Mouse (Mus musculus): Measurements from ENCODE around the gene Thap2.

The Thap2 gene

DNA sequence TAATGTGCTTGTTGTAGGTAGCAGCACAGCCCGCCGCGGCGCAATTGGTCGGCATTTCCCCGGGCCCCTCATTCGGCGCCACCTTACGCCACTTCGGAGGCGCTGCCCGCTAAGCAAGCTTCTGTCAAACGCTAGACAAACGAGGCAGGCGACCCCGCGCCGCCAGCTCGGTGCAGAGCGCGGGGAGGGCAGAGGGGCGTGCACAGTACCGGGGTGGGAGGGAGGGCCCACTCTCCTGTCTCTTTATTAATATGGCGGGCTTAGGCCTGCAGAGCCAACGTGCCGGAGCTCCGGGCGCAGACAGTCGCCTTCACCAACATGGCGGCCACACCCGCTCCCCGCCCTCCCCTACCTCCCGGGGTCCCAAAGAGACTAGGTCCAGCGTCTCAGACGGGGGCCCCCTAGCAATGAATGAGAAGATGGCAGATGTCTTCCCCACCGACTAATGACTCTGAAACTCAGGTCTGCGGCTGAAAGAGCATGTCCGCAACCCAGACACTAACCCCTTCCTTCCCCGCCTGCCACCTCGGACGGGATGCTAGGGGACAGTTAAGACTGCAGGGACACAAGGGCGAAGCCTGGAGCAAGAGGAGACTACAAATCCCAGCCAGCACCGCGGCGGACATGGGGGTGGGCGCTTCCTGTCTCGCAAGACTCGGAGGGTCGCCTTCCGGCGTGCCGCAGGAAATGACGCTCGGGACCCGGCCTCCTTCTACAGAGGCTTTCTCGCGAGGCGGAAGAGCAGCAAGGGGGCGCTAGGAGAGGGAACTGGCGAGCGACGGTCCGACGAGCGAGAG, at the start of gene Thap2, which contains the start of gene Zfc3h1:
Gene Thap2 (minus strand): TSS at position 223 of the 797 bp plus-strand sequence.
Gene Zfc3h1 (plus strand): TSS at position 739 of the 797 bp plus-strand sequence.
- peak; percentile 99 for DNase-seq (ENCODE audit: low spot score)

DNA sequence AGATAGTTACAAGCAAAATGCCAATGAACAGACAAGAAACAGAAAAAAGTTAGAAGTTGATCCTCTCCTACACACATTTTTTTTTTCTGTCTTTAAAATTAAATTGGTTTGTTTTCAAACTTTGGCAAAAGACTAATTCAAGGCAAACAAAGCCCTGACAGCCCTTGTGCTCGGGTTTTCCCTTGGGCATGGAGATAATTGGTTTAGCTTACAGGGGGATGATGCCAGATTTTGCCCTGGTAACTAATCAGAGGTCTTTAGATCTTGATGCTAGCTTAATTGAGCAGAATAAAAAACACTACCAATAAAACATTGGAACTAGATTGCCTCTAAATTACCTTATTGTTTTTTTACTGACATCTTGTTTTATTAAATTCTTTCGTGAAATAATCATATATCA, 41.1 kb upstream of the Thap2 start:
- no peak for DNase-seq (ENCODE audit: low spot score)

DNA sequence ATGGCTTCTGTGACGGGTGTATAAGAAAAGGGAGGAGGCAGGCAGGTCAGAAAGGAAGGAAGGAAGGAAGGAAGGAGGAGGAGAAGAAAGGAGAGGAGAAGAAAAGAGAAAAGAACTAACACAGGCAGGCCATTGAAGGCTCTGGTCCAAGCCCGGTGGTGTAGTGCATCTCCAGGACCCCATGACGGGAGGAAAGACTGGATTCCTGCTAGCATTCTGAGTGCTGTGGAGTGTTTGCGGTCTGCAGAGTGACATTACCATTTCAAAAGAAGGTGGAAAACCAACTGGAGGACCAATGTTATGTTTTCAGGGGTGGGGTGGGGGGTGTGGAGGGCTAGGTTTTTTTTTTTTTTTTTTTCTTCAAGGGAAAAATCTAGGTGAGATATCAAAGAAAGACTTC, 37.7 kb upstream of the Thap2 start:
- no peak for DNase-seq (ENCODE audit: low spot score)

DNA sequence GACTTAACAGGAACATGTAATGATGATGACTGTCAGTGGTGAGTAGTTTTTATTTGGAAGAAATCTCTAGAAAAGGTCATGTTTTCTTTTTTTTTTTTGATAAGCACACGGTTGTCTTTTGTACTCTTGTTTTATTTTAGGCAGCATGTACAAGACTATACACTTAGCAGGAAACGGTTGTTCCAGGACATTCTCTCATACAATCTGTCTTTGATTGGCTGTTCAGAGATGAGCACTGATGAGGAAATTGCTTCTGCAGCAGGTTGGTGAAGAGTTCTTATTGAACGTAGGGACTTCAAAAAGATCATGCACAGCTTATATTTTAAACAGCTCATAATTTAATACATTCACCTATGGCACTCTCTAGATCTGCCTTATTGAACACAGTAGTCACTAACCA, 29.8 kb upstream of the Thap2 start:
- no peak for DNase-seq (ENCODE audit: low spot score)

DNA sequence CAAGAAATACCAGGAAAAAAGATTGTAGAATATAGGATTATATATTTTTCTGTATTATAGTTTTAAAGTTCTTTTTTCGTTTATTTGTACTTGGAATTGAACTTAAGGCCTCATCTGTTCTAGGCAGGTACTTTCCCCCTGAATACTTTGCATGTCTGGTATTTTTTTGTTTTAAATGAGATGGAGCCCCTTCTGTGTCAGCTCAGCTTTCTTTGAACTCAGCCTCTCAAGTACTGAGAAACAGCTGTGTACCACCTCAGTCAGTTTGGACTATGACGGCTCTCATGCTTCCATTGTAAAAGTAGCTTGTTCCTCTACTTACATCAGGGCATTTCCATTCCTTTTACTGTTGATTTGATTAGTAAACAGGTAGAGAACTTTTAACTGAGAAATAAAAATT, 29.3 kb upstream of the Thap2 start:
- DNase-seq (ENCODE audit: low spot score): no peak

DNA sequence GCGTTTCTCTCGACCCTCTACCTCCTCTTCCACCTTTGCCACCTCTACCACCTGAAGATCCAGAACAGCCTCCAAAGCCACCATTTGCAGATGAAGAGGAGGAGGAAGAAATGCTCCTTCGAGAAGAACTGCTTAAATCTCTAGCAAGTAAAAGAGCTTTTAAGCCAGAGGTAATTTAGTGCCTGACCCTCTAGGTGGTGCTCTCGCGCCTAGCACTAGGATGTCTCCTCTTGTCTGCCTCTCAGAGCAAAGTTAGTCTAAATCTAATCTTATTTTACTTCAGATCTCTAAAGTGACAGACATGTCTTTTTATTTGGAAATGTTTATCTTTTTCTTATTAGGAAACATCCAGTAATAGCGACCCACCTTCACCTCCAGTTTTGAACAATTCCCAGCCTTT, 22.1 kb upstream of the Thap2 start:
- peak; percentile 15 for DNase-seq (ENCODE audit: low spot score)

DNA sequence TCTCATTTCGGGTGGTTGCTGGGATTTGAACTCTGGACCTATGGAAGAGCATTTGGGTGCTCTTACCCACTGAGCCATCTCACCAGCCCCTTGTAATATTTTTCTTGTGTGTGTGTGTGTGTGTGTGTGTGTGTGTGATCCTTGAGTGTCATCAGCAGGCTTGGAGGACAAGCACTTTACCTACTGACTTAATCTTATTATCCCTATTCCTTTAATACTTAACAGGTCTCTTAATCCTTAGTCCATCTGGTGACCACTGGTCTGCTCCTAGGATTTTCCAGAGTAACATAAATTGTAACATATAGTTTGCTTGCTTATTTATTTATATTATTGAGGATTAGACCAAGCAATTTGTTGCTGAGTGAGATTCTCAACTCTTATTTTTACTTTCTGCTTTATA, 7.7 kb upstream of the Thap2 start:
- DNase-seq (ENCODE audit: low spot score): no peak

DNA sequence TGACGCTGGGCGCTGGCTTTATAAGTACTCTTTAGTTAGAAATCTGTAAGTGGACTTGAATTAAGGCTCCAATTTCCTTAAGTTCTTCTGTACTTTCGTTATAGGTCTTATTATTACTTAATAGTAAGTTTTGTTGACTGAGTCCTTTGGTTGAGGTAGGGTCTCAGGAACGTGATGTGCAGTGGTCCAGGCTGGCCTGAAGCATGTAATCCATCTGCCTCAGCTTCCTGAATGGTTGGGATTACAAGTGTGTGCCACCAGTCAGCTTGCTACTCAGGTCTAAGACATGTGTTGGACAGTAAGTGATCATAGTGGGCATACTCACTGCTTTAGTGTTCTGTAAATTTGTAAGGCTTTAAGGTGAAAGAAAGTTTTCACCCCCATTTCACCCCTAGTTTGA, 6.8 kb upstream of the Thap2 start:
- no peak for DNase-seq (ENCODE audit: low spot score)

DNA sequence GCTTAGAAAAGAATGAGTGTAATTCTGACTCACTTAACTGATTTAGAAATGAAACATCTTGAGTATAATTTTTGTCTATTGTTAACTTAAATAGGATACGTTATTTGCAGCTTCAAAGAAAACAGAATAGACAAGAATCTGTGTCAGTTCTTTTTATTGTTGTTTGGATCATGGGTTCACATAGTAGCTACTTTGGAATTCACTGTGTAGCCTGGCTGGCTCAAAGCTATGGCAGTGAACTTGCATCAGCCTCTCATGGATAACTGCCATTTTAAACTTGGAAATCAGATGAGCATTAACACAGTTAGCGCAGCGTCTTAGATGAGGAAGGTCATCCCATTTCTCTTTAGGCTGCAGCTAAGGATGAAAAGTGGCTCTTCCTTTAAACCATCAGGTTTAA, 3.6 kb upstream of the Thap2 start:
- no peak for DNase-seq (ENCODE audit: low spot score)

DNA sequence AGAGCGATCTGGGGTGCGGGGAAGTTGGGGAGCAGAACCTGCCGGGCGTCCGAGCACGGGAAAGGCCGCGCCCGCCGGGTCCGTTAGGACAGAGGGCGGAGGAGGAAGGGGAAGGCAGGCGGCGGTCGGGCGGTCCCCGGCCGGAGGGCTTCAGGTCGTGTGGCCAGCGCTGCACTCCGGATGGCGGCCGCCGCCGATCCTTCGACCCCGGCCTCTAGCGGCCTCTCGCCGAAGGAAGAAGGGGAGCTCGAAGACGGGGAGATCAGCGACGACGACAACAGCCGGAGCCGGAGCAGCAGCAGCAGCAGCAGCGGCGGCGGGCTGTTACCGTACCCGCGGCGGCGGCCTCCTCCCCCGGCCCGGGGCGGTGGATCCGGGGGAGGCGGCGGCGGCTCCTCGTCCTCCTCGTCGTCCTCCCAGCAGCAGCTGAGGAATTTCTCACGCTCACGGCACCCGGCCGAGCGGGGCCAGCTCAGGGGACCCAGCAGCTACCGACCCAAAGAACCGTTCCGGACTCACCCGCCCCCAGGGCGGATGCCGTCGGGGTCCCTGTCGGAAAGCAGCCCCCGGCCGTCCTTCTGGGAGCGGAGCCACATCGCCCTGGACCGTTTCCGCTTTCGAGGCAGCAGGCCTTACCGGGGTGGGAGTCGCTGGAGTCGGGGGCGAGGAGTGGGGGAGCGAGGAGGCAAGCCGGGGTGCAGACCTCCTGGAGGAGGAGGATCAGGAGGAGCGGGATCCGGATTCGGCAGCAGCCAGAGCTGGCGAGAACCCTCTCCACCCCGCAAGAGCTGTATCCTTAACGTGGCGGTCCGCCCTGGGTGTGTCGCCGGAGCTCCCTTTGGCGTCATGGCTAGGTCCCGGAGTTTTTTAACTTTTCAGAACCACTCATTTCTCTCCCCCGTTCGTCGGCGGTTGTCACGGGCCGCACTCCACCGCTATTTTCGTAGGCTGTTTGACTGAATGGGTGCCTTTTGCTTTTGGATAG, 1.1 kb upstream of the Thap2 start:
- DNase-seq (ENCODE audit: low spot score): peak; percentile 52

DNA sequence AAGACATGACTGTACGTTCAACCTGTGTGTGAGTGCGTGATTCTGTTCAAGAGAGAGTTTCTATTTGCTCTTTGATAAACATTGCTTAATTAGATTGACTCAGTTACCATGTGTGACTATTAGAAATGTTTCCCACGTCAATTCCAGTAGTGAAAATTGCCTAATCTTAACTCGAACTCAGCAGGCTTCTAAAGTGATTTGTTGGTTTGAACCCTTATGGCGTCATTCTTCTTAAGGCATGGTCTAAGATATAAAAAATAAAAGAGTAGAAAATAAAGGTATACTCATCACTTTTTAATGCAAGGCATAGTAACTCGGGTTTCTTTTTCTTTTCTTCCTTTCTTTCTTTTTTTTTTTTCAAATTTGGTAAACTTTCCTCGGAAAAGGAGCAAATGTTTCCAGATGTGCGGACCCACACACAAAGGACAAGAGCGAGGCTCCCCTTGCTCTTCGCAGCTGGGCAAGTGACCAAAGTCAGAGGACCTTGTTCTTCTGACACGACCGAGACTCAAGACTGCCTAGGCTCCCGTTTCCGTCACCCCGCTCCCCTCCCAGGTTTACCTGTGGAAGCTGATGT, 511 bp downstream of the Thap2 start:
- DNase-seq (ENCODE audit: low spot score): peak; percentile 11

DNA sequence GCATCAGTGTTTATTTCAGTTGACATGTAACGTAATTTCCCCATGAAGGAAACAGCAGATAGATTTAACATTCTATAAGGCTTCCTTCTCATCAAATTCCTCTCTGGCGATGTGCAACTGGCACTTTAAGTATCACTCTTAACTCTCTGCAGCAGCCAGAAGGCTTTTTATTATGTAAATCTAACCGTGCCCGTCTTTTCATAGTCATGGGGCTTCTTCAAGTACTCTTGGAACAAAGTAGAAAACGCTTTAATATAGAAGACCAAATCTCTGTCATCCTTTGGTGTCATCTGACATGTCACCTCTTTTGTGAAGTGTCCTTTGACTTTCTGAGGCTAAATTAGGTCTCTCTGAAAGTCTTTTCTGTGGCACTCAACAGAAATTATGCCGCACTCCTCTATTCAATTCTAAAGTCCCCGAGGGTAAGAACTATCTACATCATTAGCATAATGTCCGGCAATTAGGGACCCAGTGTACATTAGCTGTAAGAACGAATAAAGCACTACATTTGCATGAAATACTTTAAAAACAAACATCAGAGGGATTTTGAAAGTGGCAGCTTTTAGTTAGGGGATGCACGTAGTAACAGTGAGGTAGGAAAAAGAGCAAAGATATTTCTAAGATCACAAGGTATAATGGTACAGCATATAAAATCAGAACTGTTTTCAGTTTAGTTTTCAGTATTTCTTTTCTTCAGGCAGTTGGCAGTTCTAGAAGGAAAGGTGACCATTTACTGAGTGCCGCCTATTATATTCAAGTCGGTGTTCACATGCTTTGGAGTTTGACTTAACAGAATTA, 1.2 kb downstream of the Thap2 start:
- no peak for DNase-seq (ENCODE audit: low spot score)

DNA sequence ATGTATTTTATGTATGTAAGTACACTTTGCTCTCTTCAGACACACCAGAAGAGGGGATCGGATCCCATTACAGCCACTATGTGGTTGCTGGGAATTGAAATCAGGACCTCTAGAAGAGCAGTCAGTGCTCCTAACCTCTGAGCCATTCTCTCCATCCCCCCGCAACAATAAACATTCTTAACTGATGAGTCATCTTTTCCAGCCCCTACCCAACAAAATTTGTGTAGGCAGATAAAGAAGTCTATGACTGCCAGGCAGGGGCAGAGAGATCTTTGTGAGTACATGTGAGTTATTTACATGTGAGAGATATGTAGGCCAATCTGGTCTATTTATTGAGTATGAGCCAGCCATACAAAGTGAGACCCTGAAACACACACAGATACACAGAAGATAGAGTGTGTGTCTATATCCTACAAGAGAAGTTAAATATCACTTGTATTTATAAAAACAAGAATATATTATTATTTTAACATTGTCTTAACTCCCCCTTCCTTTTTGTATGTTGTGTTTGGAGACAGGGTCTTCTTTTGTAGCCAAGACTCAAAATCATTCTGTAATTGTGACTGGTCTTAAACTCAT, 2.6 kb downstream of the Thap2 start:
- no peak for DNase-seq (ENCODE audit: low spot score)

DNA sequence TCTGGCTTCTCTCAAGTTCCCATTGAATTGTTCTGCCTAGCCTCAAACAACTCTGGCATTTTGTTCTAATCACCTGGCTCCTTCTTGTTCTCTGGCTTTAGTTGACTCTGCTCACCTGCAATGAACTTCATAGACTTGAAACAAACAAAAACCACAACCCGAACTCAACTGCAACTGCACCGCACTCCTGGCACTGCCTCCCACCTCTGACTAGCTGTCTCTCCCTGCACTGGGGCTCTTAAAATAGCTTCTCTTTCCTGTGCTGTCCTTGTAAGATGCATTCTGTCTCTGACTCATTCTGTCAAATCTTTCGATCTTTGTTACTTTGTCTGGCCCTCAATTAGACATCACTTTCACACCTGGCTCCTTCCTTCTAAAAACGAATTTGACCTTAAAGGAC, 21.1 kb downstream of the Thap2 start:
- no peak for DNase-seq (ENCODE audit: low spot score)

DNA sequence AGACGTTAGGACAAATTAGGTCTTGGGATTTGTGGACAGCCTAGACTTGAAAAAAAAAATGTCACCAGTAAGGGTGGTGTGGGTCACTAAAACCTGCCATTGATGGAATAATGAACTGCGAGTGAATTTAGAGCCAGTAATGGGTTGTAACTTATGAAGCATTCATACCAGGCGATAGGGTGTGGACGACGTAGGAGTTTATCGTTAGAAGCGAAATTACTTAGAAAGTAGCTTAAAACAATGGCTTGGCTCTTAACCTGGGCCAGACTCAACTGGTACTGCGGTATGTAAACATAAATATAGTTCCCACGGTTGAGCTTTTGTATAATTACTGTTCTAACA, 21.6 kb downstream of the Thap2 start:
- DNase-seq (ENCODE audit: low spot score): no peak

DNA sequence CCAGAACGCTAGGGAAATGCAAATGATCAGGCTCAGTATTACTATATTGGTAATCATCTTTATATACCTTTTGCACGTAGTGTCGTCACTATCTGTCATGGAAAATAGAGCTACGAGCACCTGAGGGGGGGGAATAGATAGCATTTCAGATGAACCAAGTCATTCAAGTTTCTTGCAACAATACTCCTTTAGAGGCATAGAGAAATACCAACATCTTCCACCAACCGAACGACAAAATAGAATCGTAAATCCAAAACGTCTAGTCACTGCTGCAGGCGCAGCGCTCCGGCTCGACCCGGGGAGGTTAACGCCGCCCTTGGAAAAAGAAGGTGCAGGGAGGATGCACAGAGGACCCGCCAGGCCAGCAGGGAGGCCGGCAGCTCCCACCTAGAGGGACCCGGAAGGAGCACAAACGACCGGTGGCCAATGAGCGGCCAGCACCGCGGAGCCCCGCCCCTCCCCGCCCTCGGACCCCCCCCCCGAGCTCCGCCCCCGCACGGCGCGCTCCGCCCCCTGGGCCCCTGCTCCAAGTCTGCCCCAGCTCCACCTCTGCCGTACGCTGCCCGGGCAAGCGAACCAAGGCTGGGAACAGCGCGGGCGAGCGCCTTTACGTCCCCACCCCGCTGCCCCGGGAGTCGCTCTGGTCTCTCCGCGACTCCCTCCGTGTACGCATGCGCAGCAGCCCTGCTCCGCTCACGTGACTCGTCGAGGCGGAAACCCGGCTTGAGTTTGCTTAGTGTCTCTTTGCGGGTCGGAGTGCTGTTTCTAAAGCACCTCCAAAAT, 22.2 kb downstream of the Thap2 start, which contains the start of gene Tmem19:
Gene Tmem19 (minus strand): TSS at position 662 of the 783 bp plus-strand sequence.
- peak; percentile 97 for DNase-seq (ENCODE audit: low spot score)

DNA sequence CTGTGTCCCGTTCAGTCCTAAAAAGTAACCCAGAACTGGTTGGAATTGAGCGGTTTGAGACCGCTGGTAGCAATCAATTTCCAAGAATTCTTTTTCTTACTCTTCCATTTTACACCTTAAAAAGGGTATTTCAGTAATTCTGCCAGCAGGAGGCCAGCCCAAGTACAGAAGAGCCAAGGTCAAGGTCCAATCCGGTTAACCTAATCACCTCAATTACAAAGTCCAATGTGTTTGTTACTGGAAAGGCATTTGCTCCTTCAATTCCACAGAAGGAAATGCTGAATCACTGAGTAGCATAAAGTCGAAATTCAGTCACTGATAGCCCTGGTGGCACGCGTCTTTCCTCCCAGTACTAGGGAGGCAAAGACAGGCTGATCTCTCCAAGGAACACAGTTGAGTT, 25.2 kb downstream of the Thap2 start:
- DNase-seq (ENCODE audit: low spot score): no peak

DNA sequence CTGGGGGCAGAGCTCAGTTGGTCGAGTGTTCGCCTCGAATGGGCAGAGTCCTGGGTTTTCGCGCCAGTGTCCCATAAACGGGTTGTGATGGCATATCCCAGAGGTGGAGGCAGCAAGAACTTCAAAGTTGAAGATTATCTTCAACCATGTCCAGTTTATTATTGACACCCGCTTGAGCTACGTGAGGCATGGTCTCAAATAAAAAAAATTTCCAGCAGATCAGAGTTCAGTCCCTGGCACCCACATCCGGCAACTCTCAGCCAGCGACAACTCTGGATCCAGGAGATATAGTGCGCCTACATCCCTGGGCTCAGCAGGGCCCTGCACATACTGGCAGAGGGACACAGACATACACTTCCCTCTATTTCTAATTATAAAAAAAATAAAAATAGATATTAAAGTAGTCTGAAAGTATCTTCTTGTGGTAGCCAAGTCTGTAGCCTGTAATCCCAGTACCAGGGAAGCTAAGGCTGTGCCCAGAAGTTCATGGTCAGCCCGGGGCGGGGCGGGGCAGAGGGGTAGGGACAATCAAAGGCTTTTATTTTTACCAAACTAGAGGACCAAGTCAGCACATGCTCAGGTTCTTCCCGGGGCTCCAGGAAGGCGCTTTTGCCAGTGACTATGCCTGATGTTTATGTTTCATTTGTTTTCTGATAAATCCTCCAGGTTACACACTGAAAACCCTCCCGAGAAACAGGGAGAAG, 25.9 kb downstream of the Thap2 start:
- no peak for DNase-seq (ENCODE audit: low spot score)

DNA sequence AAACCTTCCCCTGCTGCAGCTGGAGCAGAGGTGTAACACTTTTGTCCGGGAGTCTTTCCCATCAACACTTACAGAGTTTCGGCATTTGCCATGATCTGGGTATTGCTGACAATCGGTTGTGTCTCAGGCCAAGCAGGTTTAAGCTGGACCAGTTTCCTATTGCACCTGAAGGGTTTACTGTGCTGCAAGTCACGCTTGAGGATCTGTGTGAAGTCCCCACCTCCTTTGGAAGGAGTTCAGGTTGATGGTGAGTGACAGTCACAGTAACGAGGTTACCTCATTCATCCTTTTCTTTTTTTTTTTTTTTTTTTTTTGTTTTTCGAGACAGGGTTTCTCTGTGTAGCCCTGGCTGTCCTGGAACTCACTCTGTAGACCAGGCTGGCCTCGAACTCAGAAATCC, 28.1 kb downstream of the Thap2 start:
- DNase-seq (ENCODE audit: low spot score): no peak

DNA sequence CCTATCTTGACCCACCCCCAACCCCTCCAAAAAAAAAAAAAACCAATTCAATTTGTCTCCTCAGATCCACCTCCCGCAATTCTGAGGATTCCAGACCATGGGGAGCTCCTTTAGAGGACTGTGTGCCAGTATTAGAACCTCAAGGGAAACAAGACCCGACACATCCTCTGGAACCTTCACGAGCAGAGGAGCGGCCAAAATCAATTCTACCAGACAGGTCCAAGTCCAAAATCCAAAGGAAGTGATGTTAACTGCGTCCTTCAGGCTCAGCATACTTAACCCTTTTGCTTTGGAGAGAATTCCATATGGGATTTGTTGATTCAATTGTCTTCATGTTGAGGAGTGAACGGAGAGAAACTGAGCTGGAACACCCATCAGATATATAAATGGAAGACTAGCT, 29.2 kb downstream of the Thap2 start:
- no peak for DNase-seq (ENCODE audit: low spot score)

All from lung, postnatal 25 days (tissue).